Mouse (Mus musculus) 416B (cell line): ENCODE measurements around the gene Gm10974.

Experiments
- DNase-seq: peaks from one replicate; pipeline ENCODE4 v3.0.0; 2011; ENCODE audit warnings: low read depth

The Gm10974 gene

DNA sequence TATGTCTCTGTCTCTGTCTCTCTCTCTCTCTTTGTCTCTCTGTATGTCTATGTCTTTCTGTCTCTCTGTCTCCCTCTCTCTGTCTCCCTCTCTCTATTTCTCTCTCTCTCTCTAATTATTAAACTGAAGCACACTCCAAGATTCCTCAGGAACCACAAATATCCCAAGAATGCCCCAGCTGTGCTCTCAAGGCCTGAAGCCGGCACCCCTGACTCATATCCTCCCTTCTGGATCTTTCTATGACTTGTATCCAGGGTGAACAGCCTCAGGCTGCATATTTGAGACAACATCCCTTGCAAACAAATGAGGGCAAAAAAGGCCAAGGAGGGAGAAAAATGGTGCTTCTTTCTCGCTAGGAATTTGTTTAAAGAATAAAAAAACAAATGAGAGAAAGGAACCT, at the start of gene Gm10974:
Gene Gm10974, plus strand, starts transcription at position 2 of the 400 bp plus-strand sequence.
- no peak for DNase-seq

DNA sequence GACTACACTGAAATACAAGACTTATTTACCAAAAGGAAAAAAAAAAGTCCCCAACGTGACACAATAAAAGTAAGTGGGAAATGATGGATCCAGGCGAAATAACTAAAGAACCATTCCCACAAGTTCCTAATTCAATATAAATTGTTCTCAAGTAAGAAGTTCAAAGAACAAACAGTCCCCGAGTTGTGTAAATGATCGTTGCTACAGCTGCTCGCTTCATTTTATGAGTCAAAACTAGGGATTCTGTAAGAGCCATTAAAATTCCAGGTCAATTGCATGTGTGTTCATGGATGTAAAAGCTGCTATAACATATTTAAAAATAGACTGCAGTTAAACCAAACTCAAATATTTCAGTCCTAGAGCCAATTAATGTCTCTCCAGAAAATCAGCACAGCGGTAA, 47.6 kb upstream of the Gm10974 start:
- no peak for DNase-seq

DNA sequence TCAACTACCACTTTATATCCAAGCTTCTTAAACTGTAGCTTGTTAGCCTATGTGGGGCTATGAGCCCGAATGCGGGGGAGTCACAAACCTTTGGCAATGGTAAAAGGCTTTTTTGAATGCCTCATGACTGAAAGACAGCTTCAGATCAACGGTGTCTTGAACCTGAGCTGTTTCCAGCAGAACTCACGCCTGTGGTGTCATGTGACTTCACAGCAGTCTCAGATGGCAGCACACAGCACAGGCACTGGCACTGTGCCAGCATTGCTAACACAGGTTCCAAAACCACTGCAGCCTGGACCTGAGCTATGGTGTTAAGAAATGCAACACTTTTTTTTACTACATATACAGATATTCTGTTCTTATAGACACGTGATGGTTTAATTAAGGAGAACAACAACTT, 44.7 kb upstream of the Gm10974 start:
- peak; percentile 70 for DNase-seq

DNA sequence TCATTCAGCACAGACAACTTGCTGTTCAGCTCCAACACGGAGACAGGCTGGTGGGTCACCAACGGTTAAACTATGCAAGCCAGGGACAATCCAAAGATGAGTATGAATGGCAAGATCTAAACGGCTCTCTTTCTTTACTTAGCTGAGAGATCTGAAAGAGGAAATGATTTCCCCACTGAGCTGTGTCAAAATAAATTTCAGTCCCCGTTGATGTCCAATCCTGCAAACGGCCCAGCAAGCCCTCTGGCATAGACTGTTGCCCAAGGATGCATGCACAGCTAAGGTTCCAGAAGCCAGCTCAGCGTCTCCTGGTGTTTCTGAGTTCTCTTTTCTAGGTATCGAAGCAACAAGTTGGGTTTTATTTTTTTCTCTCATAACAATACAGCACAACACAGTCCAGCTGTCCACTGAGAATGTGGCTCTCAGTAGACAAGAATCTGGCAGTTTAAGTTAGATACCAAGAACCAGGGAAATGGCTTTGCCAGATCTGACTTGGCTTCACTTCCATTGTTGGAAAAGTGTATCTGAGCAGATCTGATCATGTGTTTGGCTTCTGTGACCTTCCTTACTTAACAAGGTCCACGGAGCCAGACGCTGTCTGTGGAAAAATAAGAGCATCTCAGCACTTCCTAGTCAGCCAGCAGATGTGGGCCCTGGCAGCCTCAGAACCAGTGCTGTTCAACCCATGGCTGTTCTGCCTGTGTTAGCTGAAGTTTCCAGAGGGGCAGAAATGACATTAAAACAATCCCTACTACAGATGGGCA, 42.3 kb upstream of the Gm10974 start:
- DNase-seq = peak; percentile 53

DNA sequence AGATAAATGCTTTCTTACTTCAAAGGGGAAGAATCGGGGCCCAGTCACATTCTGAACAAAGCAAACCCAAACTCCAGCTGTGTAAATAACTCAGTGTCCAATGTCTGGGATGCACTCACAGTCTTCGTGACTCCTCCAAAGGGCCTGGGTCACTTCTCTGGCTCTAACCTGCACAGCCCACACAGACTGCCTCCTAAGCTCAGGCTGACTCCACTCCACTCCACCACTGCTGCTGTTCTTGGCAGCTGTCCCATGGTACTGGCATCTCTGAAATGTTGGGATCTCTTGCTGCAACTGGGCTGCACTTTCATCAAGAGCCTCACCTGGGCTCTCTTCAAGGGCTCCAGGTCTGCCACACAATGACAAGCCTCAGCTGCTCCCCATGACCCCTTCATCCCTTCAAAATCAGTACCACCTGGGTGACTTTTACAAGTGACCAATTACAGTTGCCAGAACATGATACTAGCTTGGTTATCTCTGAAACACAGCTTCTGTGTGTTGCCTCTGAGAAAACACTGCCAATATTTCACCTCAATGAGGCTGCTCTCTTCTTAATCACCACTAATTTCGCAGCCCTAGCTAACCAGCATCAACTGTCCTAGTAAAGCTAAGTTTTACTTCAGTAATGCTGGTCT, 40.2 kb upstream of the Gm10974 start:
- no peak for DNase-seq

DNA sequence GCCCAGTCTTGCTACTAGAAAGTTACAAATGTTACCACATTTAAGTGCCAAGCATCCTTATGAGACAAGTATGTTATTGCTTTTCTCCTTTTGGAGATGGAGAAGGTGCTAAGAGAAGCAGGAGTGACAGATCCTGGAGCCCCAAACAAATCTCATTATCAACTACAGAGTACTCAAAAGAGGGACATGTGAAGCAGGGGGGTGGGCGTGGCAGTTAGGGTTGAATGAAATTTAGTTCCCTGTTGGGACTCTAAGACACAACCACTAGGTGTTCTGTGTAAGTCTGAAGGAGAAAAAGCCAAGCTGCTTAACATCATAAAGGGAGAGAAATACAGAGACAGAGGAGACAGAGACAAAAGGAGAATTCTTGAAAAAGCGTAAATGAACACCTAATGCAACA, 38.2 kb upstream of the Gm10974 start:
- no peak for DNase-seq

DNA sequence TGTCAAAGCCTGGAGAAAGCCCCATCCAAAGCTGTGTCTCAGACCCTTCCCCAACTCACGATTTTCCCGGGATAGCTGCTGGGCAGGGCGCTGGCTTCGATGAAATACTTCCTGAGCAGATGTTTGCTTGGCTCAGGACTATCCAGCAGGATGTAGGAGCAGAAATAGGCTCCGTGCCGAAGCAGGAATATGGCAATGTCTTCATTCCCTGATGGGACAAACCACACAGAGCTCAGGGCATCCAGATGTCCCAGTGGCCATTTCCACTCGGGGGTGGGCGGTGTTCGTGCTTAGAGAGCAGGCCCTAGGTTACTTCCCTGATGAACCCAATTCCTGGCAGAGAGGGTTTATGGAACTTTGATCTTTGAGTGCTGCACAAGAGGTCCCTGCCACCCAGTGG, 35.1 kb upstream of the Gm10974 start:
- no peak for DNase-seq

DNA sequence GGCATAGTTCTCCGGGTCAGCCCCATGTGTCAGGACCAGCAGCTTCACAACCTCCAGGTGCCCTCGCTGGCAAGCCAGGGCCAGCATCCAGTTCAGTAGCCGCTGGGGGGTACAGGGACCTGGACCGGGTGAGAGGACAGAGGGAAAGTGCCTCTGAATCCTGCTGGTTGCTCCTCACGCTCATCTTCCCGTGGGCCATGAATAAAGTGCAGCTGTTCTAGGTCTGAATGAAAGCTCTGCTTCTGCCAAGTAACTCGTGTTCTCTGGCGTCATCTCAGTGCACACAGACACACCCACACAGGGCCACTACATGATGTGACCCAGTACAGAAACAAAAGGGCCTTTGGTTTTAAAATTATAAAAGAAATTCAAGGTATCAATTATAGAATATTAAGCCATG, 33.4 kb upstream of the Gm10974 start:
- DNase-seq = no peak

DNA sequence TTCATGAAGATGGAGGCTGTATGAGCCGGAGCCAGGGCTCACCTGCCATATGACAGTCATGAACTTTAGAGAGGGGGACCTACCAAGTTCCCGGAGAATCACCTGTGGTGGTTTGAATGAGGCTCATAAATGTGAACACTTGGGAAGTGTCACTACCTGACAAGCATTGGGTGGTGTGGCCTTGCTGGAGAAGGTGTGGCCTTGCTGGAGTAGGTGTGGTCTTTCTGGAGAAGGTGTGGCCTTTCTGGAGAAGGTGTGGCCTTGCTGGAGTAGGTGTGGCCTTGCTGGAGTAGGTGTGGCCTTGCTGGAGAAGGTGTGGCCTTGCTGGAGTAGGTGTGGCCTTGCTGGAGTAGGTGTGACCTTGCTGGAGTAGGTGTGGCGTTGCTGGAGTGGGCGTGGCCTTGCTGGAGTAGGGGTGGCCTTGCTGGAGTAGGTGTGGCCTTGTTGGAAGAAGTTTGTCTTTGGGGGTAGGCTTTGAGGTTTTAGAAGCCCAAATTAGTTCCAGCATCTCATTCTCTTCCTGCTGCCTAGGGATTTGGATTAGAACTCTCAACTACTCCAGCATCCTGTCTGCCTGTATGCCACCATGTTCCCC, 31.7 kb upstream of the Gm10974 start:
- DNase-seq = peak; percentile 37

DNA sequence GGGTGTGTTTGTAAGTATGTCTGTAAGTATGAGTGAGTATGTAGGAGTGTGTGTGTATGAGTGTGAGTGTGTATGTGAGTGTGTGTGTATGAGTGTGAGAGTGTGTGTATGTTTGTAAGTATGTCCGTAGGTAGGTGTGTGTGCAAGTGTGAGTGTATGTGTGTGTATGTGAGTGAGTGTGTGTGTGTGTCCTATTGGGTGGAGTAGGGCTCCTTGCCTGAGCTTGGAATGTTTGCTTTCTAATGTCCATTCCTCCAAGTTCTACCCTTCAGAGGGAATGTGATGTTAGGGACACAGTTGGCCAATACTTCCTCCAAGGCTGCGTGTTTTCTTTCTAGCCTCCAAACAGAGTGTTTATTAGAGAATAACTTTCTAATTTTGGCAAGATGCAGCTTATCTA, 28.8 kb upstream of the Gm10974 start:
- DNase-seq = no peak

DNA sequence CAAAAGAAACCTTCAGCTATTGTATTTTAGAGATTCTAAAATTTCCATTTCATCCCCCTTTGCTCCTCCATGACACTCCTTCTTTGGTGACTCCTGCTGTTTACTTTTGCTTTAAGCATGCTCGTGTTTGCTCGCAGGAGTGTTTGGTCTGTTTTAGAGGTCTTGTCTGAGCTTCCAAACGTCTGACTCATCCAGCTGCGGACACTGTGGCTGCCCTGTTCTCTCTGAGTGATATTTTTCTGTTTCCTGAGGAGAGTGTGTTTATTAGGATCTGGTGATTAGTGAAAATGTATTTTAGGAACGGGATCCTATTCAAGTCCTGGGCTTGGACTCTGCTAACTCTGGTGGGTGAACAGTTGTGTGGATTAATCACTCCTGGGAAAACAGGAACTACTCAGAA, 26.1 kb upstream of the Gm10974 start:
- peak; percentile 78 for DNase-seq

DNA sequence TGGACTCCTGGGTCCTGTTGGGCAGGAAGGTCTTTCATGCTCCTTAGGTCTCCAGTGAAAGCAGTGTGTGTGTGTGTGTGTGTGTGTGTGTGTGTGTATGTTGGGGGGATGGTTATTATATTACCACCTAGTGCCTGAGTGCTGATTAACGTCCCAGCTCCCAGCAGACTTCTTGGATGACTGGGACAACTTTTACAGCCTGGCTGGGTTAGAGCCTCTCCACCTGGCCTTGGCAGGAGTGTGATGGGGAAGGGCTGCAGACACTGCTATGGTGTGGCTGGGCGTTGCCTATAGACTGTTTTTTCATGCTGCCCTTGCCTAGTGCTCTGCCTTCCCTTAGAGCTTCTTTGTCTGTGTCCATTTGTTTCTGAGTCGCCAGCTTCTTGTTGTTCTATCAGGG, 25.7 kb upstream of the Gm10974 start:
- DNase-seq = no peak

DNA sequence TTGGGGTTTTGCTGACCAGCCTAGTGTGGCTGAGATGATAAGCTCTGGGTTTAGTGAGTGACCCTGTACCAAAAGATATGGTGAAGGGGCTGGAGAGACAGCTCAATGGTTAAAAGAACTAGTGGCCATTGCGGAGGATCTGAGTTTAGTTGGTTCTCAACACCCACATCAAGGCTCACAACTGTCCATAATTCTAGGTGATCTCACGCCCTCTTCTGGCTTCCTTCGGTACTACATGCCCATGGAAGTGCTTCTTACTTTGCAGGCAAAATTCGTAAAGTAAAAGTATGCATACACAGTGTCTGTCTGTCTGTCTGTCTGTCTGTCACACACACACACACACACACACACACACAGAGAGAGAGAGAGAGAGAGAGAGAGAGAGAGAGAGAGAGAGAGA, 23.4 kb upstream of the Gm10974 start:
- DNase-seq = peak; percentile 83

DNA sequence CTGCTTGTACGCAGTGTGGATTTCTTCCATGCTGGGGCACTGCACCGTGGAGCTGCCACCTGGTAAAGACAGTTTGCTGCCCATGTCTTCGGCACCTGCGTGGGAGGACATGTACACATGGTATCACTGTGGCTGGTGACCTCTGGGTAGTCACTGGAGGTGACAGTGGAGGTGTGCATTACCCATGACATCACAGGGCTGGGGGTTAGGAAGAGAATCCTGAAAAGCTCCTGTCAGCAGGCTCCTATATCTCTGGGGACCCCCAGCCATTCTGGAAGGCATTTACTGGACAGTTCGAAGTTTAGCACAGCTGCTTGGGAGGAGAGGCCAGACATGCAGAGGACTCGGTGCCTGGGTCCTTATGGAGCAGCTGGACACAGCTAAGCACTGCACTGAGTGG, 22.9 kb upstream of the Gm10974 start:
- no peak for DNase-seq

DNA sequence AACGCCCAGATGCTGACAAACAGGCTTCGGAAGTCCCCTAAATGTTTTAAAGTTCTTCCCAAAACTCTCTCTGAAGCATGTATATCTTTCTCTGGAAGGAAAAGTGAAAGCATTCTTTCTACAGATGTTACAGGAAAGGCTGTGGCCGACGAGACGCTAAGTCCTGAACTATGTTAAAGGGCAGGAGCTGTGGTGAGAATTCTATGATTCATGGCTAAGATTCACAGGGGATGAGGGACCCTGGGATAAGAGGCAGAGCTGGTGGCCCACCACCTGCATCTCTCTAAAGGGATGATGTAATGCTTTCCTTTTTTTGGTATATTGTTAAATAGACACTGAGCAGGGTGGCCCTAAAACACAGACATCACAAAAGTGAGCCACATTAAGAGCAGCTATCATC, 22.4 kb upstream of the Gm10974 start:
- DNase-seq = no peak

DNA sequence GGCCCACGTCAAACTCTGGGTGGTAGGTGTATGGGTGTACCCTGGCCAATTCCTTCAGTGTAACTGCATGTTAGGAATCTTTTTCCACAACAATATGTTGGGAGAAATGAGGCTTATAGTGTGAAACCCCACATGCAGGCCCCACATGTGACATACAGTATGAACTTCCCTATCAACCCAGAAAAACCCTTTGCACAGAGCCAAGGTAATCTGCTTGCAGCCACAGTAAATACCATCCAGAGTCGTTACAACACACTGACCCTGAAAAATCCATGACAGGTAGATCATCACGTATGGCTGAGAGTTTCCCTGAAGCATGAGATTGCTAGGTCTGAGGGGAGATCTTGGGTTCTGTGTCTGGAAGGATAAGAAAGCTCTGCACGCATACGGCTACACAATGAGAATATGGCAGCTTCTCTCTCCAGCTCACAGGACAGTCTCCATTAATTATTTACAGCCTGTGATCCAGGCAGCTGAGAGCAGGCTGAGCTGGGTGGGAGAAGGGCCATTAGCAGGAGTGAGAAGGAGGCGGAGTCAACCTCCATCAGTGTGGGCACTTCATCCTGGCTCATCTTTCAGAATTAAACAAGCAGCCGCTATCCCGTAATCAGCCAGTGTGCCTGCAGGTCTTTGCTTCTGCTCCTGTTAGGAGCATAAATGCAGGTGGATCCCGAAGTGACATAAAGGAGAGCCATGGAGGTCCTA, 18.6 kb upstream of the Gm10974 start:
- no peak for DNase-seq

DNA sequence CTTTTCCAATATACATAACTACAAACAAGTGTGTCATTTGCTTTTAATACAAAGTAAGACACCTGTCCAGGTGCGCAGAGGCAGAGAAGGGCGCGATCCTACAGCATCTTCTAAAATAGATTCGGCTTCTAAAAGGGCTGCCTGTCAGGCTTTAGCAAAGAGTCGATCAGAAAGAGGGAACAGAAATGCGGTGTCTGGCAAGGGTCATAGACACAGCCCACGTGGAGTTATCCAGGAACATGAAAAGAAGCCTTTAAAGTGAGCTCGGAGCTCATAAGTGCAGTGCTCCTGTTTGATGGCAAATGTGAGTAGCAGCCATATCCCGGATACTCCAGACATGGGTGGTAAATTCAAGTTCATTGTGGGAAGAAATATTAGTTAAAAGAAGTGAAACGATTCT, 17.1 kb upstream of the Gm10974 start:
- no peak for DNase-seq

DNA sequence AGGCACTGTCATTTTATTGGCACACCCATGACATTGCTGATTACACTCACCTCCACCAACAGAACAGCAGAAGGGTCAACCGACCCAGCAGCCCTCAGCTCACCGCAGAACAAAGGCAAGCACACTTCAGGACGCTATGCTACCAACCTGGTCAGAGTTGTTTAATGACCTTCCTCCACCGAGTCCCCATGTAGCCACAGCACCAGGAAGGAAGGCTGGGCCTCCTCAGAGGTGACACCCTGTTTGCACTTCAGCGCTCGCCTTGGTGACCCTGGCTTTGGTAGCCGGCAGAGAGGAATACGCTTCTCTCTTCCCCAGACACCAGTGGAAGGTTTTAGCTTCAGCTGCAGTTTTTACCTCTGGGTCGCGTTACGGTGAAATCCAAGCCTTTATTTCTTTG, 16.0 kb upstream of the Gm10974 start:
- DNase-seq = no peak

DNA sequence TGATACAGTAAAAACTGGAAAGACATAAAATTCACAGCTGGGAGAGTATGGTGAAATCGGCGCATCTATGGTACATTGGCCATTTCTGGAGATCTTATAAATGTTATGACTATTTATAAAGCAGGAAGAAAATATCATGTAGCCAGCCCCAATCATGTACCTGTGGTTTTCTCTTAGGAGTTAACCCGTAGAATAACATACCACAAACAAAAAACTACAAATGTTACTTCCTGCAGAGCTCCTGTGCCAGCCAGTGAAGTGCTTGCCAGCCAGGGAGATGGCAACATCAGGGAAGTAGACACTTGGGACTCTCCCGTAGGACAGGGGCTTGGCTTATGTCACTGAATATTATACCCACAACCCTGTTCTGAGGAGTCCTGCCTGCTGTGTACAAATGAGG, 14.6 kb upstream of the Gm10974 start:
- DNase-seq = peak; percentile 21

DNA sequence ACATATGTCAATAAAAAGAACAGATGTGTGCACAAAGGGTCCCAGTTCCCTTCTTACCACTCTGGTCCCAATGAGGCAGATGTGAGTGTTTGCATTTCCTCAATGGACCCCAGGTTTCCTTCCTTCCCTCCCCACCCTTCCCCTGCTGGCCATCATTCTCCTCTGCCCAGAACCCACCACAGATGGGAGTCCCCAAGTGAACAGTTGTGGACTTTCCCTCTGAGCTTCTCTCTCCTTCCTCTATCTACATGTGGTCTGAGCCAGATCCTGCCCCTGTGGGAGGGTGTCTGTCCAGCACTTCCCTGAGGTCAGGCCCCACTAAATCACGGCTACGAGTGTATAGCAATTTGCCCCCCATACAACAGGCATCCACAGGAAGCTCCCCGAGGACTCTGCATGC, 10.8 kb upstream of the Gm10974 start:
- no peak for DNase-seq

DNA sequence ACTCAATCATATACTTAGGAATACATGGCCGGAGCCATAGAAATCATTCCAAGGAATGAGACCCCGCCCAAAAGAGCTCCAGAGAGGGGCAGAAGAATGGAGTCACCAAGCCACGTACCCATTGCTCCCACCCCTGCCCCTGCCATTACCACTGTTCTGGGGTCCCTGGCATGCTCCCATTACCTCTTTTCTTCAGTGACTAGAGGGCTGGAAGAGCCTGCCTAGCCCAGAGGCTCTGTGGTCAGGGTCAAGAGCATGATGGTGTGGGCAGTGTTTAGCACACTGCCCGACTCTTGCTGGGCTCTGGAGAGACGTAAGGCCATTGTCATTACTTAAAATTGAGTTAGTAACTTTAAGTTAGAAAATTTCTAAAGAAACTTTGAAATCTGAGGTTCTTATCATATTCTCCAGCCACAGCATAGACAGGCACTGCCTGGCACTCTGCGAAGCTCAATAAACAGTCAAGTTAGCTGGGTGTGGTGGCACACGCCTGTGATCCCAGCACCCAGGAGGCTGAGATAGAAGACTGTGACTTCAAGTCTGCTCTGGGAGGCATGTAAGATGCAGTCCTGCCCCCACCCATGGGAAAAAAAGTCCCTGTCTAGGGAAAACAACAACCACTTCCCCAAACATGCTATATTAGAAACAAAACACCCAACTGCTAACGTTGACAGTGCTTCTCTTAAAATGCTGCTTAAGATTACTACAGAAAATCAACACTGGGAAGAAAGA, 9.7 kb upstream of the Gm10974 start:
- DNase-seq = no peak

DNA sequence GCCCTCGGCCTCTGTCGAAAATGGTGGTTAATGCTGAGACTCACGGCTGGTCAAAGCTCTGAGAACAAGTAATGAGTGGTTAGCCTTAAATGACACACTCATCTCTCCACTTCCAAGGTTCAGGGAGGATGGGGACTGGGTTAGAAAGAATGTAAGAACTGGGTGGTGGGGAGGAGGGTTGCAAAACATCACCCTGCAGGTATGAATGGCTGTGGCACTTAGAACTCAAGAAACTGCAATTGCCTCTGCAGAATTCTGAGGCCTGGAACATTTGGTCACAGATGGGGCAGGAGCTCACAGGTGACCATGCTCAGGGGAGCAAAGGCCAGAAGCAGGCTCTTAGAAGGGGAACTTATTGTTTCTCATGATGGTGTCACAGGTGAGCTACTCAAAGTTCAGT, 7.2 kb upstream of the Gm10974 start:
- no peak for DNase-seq
